In the genomic region with DNA sequence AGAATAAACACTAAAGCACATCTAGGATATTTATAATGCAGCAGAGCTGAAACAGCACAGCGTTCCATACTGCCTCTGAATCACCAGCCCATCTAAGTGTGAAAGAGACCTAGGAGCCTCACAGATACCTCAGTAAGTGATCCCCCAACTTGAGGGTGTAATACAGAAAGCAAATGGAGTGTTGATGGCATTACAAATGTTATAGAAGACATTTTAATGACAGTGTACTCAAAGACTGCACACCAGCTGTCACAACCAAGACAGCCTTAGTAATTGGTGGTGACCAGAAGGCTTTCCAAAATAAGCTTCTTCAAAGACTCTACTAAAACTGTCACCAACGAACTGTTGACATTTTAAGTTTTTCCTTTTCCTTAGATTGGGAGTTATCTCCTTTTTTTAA, we compare ENCODE assay signal across 24 mouse cellular contexts.
DNase-seq lines count a peak whose midpoint lies in the region; ATAC-seq lines count a peak whose summit lies in the region.
"Had no signal": no experiment of that assay in that cellular context is flagged by ENCODE, and none has a peak within 500 bp of the region (broad histone marks: within the 10 kb centered on the region; RNA-seq: fewer than 3 reads in every experiment).

No protein-coding gene starts in this region.

- no peaks in the 10 kb centered on the region for H3K27me3 ChIP-seq in forebrain, embryonic 14.5 days (replicated peaks; ENCODE audit: control insufficient read depth, insufficient read depth, low read length)
- H3K27me3 ChIP-seq in forebrain, embryonic 12.5 days = no peaks in the 10 kb centered on the region
- no peaks in the 10 kb centered on the region for H3K27me3 ChIP-seq in heart, embryonic 12.5 days (replicated peaks)
- H3K27me3 ChIP-seq: hindbrain, embryonic 12.5 days; kidney, embryonic 15.5 days; liver, embryonic 15.5 days; lung, embryonic 15.5 days; megakaryocyte, embryonic 14.5 days; midbrain, embryonic 13.5 days had no signal

- H3K4me1 ChIP-seq in forebrain, embryonic 14.5 days (ENCODE audit: control insufficient read depth, insufficient read depth, low read length) = no peaks in the 10 kb centered on the region
- H3K4me1 ChIP-seq in forebrain, embryonic 12.5 days = no peaks in the 10 kb centered on the region
- no peaks in the 10 kb centered on the region for H3K4me1 ChIP-seq in heart, embryonic 12.5 days (replicated peaks)
- H3K4me1 ChIP-seq: hindbrain, embryonic 12.5 days; kidney, embryonic 15.5 days; limb, embryonic 10.5 days; liver, embryonic 15.5 days; lung, embryonic 15.5 days; megakaryocyte, embryonic 14.5 days; midbrain, embryonic 13.5 days had no signal

- no peak overlapping the region for H3K4me2 ChIP-seq in forebrain, embryonic 14.5 days (ENCODE audit: low read length)
- H3K4me2 ChIP-seq in forebrain, embryonic 12.5 days = no peak overlapping the region
- no peak overlapping the region for H3K4me2 ChIP-seq in heart, embryonic 12.5 days
- H3K4me2 ChIP-seq: hindbrain, embryonic 12.5 days; kidney, embryonic 15.5 days; liver, embryonic 15.5 days; lung, embryonic 15.5 days; midbrain, embryonic 13.5 days had no signal

- no peak overlapping the region for H3K27ac ChIP-seq in forebrain, embryonic 14.5 days (ENCODE audit: low read depth, low read length)
- H3K27ac ChIP-seq in forebrain, embryonic 12.5 days = no peak overlapping the region
- H3K27ac ChIP-seq in heart, embryonic 12.5 days (ENCODE audit: poor library complexity, severe bottlenecking) = no peak overlapping the region
- H3K27ac ChIP-seq: heart, adult 2 months; hindbrain, embryonic 12.5 days; kidney, embryonic 15.5 days; limb, embryonic 10.5 days; liver, embryonic 15.5 days; lung, embryonic 15.5 days; midbrain, embryonic 13.5 days had no signal

- no peak overlapping the region for H3K9ac ChIP-seq in forebrain, embryonic 14.5 days (ENCODE audit: low read length)
- H3K9ac ChIP-seq in forebrain, embryonic 12.5 days = no peak overlapping the region
- H3K9ac ChIP-seq in heart, embryonic 12.5 days = no peak overlapping the region
- H3K9ac ChIP-seq: hindbrain, embryonic 12.5 days; kidney, embryonic 15.5 days; liver, embryonic 15.5 days; lung, embryonic 15.5 days; midbrain, embryonic 13.5 days had no signal

- ATAC-seq in forebrain, embryonic 14.5 days = peak; percentile 68; the same call in 1 of the 2 replicates
- no peak for ATAC-seq in forebrain, embryonic 12.5 days (ENCODE audit: low FRiP score)
- no peak for ATAC-seq in heart, embryonic 12.5 days (ENCODE audit: insufficient number of reproducible peaks, low FRiP score)
- ATAC-seq: midbrain, embryonic 13.5 days had no signal

- H3K4me3 ChIP-seq in forebrain, embryonic 14.5 days (ENCODE audit: low read depth, low read length) = no peak overlapping the region
- no peak overlapping the region for H3K4me3 ChIP-seq in forebrain, embryonic 12.5 days (replicated peaks)
- no peak overlapping the region for H3K4me3 ChIP-seq in heart, embryonic 12.5 days
- H3K4me3 ChIP-seq: heart, adult 2 months; hindbrain, embryonic 12.5 days; kidney, embryonic 15.5 days; limb, embryonic 10.5 days; liver, embryonic 15.5 days; lung, embryonic 15.5 days; megakaryocyte, embryonic 14.5 days; midbrain, embryonic 13.5 days had no signal

- H3K36me3 ChIP-seq in forebrain, embryonic 14.5 days (ENCODE audit: control insufficient read depth, insufficient read depth, low read length) = no peaks in the 10 kb centered on the region
- no peaks in the 10 kb centered on the region for H3K36me3 ChIP-seq in forebrain, embryonic 12.5 days (replicated peaks)
- no peaks in the 10 kb centered on the region for H3K36me3 ChIP-seq in heart, embryonic 12.5 days
- H3K36me3 ChIP-seq: hindbrain, embryonic 12.5 days; kidney, embryonic 15.5 days; limb, embryonic 10.5 days; liver, embryonic 15.5 days; lung, embryonic 15.5 days; midbrain, embryonic 13.5 days had no signal

- peak; percentile 20 for DNase-seq in forebrain, embryonic 14.5 days (ENCODE audit: low spot score)
- DNase-seq in heart, adult 11 months = peak; percentile 24
- DNase-seq in right cerebral cortex, adult 18-20 months = peak; percentile 13
- DNase-seq in right cerebral cortex, postnatal 4 days = no peak
- DNase-seq in adrenal gland, postnatal 25 days = no peak
- DNase-seq: adrenal gland, postnatal 14 days; cerebellum, adult 11-12 months; cerebellum, postnatal 10 days; gastrocnemius, postnatal 25 days; heart, adult 2 months; kidney, adult 11 months; liver; lung, postnatal 36 days; thymus, adult 2 months; thymus, postnatal 4 days had no signal

- 68% methylated on average over 2 of the region's 2 CpGs for WGBS in forebrain, embryonic 14.5 days
- WGBS in forebrain, embryonic 12.5 days = 74% methylated on average over 2 of the region's 2 CpGs
- WGBS in heart, embryonic 12.5 days = 73% methylated on average over 2 of the region's 2 CpGs

- no peaks in the 10 kb centered on the region for H3K9me3 ChIP-seq in forebrain, embryonic 14.5 days (replicated peaks; ENCODE audit: control insufficient read depth, low read length)
- H3K9me3 ChIP-seq in forebrain, embryonic 12.5 days = no peaks in the 10 kb centered on the region
- no peaks in the 10 kb centered on the region for H3K9me3 ChIP-seq in heart, embryonic 12.5 days (replicated peaks)
- H3K9me3 ChIP-seq: hindbrain, embryonic 12.5 days; kidney, embryonic 15.5 days; limb, embryonic 10.5 days; liver, embryonic 15.5 days; lung, embryonic 15.5 days; megakaryocyte, embryonic 14.5 days; midbrain, embryonic 13.5 days had no signal

Comparison
In these comparisons a context has a peak if more than half of its experiments do, and no peak if none do; other contexts are left out.
1. DNase-seq: peak in forebrain, embryonic 14.5 days (single experiment), heart, adult 11 months (single experiment) and right cerebral cortex, adult 18-20 months (single experiment); none in right cerebral cortex, postnatal 4 days (single experiment) and adrenal gland, postnatal 25 days (single experiment).